Mouse (Mus musculus) left cerebral cortex, postnatal 14 days (tissue): ENCODE measurements around the gene Dnmt3a. TPM values are rescaled to one million over a fixed set of nuclear protein-coding genes. Genes with fewer than 3 reads are reported as not detected.

Source experiments
- DNase-seq, 2 experiments: peaks; one replicate each; pipeline ENCODE4 v3.0.0; 2021 to 2022; ENCODE audit warnings: low spot score in 2 of 2, mixed read lengths in 1 of 2
- intact Hi-C: fragments of 180-260 bp; cut with DNase I; formaldehyde crosslinking; loops from one replicate; pipeline ENCODE4 v1.15.1; 2025
- total RNA-seq, 2 experiments: library from RNA; stranded (reverse); gene quantifications; 2 replicates each; pipeline ENCODE4 v1.2.3; 2021

The Dnmt3a gene
- total RNA-seq, 2 experiments from 2014 or later = 337 to 343 TPM

GRCm38 (mm10) chr12:3866654-3867370 lies 61.0 kb downstream of the Dnmt3a start:
- intact Hi-C loops = no loop called here
- no peak for DNase-seq

- intact Hi-C loops = no loop called here
- no peak for DNase-seq
These were observed 62.3 kb downstream of the Dnmt3a start for GRCm38 (mm10) chr12:3868115-3868514.

- DNase-seq = peak; percentile 53 to 54
- intact Hi-C loops = no loop called here
These were observed 63.1 kb downstream of the Dnmt3a start for GRCm38 (mm10) chr12:3868676-3869458.

GRCm38 (mm10) chr12:3870024-3870423 lies 64.2 kb downstream of the Dnmt3a start:
- intact Hi-C loops = loop anchor here (5.0 kb wide), 1 partner anchor 63 kb away; the partner anchor contains the start of gene Dnmt3a
- no peak for DNase-seq

GRCm38 (mm10) chr12:3870859-3871462 lies 65.2 kb downstream of the Dnmt3a start:
- intact Hi-C loops = loop anchor here (5.0 kb wide), 1 partner anchor 64 kb away; the partner anchor contains the start of gene Dnmt3a
- no peak for DNase-seq

- DNase-seq = peak; percentile 81 to 94
- intact Hi-C loops = loop anchor here (5.0 kb wide), 1 partner anchor 64 kb away; the partner anchor contains the start of gene Dnmt3a
These were observed 65.8 kb downstream of the Dnmt3a start for GRCm38 (mm10) chr12:3871637-3872036.

- no peak for DNase-seq
- intact Hi-C loops = loop anchor here (5.0 kb wide), 1 partner anchor 65 kb away; the partner anchor contains the start of gene Dnmt3a
These were observed 66.8 kb downstream of the Dnmt3a start for GRCm38 (mm10) chr12:3872410-3873230.

GRCm38 (mm10) chr12:3875474-3875873 lies 69.7 kb downstream of the Dnmt3a start:
- no peak for DNase-seq
- intact Hi-C loops = no loop called here

- intact Hi-C loops = no loop called here
These were observed 71.6 kb downstream of the Dnmt3a start for GRCm38 (mm10) chr12:3877376-3877775.

GRCm38 (mm10) chr12:3881474-3881873 lies 75.7 kb downstream of the Dnmt3a start:
- intact Hi-C loops = no loop called here
- no peak for DNase-seq

More at GRCm38 (mm10) chr12:3877376-3877775, 71.6 kb downstream of the Dnmt3a start:
- DNase-seq = no peak

GRCm38 (mm10) chr12:3884892-3885493 lies 79.2 kb downstream of the Dnmt3a start:
- intact Hi-C loops = no loop called here
- DNase-seq = no peak

GRCm38 (mm10) chr12:3886601-3887000 lies 80.8 kb downstream of the Dnmt3a start:
- DNase-seq = no peak
- intact Hi-C loops = no loop called here

GRCm38 (mm10) chr12:3887515-3888325 lies 81.9 kb downstream of the Dnmt3a start:
- peak; percentile 59 to 91 for DNase-seq
- intact Hi-C loops = no loop called here

GRCm38 (mm10) chr12:3889875-3890635 lies 84.2 kb downstream of the Dnmt3a start:
- no peak for DNase-seq
- intact Hi-C loops = no loop called here

- intact Hi-C loops = no loop called here
- no peak for DNase-seq
These were observed 85.2 kb downstream of the Dnmt3a start for GRCm38 (mm10) chr12:3890753-3891751.

- intact Hi-C loops = no loop called here
- DNase-seq = no peak
These were observed 86.0 kb downstream of the Dnmt3a start for GRCm38 (mm10) chr12:3891779-3892239.
